Mouse (Mus musculus): ENCODE results near the gene Ihh.

Gene Ihh

GRCm38 (mm10) chr1:74951556-74952210 is at the start of gene Ihh:
TSS of gene Ihh (minus strand) at chr1:74951672.
- no peak for DNase-seq (ENCODE audit: low spot score in 2 of 2)

GRCm38 (mm10) chr1:75001183-75001582 is 49.7 kb upstream of the Ihh start:
- no peak for DNase-seq (ENCODE audit: low spot score in 2 of 2)

GRCm38 (mm10) chr1:75000496-75000895 is 49.0 kb upstream of the Ihh start:
- peak in 1 of 2 experiments; percentile 34 for DNase-seq (ENCODE audit: low spot score in 2 of 2)

GRCm38 (mm10) chr1:74999173-74999572 is 47.7 kb upstream of the Ihh start:
- DNase-seq (ENCODE audit: low spot score in 2 of 2): no peak

GRCm38 (mm10) chr1:74997231-74997630 is 45.8 kb upstream of the Ihh start:
- DNase-seq (ENCODE audit: low spot score in 2 of 2): no peak

GRCm38 (mm10) chr1:74977001-74977400 is 25.5 kb upstream of the Ihh start:
- no peak for DNase-seq (ENCODE audit: low spot score in 2 of 2)

- no peak for DNase-seq (ENCODE audit: low spot score in 2 of 2)
Measured at GRCm38 (mm10) chr1:74975936-74976335, 24.5 kb upstream of the Ihh start.

GRCm38 (mm10) chr1:74973590-74973989 is 22.1 kb upstream of the Ihh start:
- no peak for DNase-seq (ENCODE audit: low spot score in 2 of 2)

GRCm38 (mm10) chr1:74971353-74972050 is 20.0 kb upstream of the Ihh start:
- DNase-seq (ENCODE audit: low spot score in 2 of 2): no peak

GRCm38 (mm10) chr1:74967962-74968580 is 16.6 kb upstream of the Ihh start:
- DNase-seq (ENCODE audit: low spot score in 2 of 2): no peak

- DNase-seq (ENCODE audit: low spot score in 2 of 2): peak; percentile 55 to 76
Measured at GRCm38 (mm10) chr1:74964494-74965215, 13.2 kb upstream of the Ihh start.

GRCm38 (mm10) chr1:74962853-74963227 is 11.4 kb upstream of the Ihh start:
- no peak for DNase-seq (ENCODE audit: low spot score in 2 of 2)

GRCm38 (mm10) chr1:74962126-74962852 is 10.8 kb upstream of the Ihh start:
- no peak for DNase-seq (ENCODE audit: low spot score in 2 of 2)

- no peak for DNase-seq (ENCODE audit: low spot score in 2 of 2)
Measured at GRCm38 (mm10) chr1:74961722-74962121, 10.2 kb upstream of the Ihh start.

GRCm38 (mm10) chr1:74960059-74960458 is 8.6 kb upstream of the Ihh start:
- DNase-seq (ENCODE audit: low spot score in 2 of 2): no peak

GRCm38 (mm10) chr1:74950576-74951490 is 639 bp downstream of the Ihh start:
- no peak for DNase-seq (ENCODE audit: low spot score in 2 of 2)

- DNase-seq (ENCODE audit: low spot score in 2 of 2): no peak
Measured at GRCm38 (mm10) chr1:74950066-74950465, 1.4 kb downstream of the Ihh start.

GRCm38 (mm10) chr1:74949666-74950050 is 1.8 kb downstream of the Ihh start:
- no peak for DNase-seq (ENCODE audit: low spot score in 2 of 2)

- DNase-seq (ENCODE audit: low spot score in 2 of 2): peak in 1 of 2 experiments; percentile 66
Measured at GRCm38 (mm10) chr1:74948784-74949665, 2.4 kb downstream of the Ihh start.
